Mouse (Mus musculus): ENCODE results near the gene Faap100.

The Faap100 gene

DNA sequence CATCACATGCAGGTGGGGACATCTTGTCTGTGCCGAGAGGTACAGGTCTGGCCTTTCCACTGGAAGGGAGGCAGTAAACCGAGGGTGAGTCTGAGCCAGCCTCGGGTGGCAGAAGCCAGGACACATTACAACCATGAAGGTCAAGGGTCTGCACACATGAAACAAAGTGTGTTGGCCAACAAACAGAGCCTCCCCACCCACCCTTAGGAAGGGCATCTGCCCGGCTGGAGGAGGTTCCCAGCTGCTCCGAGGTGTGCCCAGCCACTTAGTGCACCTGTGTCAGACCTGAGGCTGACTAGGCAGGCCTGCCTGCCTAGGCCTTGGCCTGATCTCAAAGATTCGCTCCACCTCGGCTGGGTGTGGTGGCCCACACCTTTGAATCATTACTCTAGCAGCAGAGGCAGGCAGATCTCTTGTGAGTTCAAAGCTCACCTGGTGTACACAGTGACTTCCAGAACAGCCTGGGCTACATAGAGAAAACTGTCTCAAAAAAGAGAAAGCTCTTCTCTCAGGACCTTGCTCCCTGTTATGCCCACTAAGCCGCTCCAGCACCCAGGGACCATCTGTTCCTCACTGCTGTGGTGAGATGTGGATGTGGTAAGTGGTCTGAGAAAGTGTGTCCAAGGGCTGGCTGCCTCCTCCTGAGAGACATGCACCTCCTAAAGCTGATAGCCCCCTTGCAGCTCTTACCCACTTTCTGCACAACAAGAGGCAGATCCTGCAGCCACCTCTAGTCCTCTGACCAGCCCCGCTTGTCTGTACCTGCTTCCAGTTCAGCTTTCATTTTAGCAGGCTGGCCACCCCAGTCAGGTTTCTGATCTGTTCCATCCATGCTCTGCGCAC lies 27.1 kb downstream of the Faap100 start:
- peak; percentile 15 to 69 for DNase-seq

DNA sequence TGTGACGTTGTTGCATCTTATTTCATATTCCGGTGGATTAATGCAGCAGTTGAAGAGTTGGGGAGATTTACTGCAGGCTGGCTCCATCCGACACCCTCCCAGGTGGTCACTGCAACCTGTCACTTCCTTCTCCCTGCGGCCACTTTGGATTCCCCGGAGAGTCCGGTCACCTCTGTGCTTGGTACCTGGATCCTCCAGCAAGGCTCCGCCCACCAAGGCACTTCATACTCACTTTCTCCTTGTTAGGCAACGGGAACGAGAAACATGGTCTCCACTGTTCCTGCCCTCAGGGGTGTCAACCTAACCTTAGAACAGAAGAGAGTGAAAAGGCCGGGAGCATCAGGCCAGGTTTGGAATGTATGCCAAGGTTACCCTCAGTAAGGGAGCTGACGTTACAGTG lies 27.9 kb downstream of the Faap100 start:
- peak; percentile 59 to 86 for DNase-seq

DNA sequence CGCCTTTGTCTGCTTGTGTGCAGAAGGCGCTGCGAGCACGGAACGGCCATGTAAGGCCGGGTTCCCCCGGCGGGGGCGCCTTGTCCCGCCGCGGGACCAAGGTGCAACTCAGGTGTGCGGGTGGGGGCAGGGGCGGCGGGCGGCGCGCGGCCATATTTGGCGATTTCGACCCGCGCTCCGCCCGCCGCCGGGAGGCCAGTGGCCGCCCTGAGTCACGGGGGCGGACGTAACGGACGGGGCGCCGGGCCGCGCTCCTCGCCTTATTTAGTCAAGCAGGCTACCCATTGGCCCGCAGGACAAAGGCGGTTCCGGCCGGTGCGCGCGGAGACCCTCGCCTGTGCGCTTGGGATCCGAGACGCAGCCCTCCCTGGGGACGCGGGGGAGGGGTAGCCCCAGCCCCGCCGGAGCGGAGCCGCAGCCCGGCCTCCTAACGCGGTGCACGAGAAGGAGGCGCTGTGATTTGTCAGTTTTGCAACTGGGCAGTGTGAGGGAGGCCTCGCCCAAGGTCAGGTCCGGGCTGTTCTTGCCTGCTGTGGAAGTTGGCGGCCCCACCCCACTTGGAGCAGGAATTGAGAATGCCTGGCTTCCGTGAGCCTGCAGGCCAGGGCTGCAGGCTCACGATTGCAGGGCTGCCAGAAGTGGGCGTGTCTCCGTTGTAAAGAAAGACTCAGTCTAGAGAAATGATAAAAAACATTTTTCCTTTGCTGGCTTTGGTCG lies 28.4 kb downstream of the Faap100 start:
- peak; percentile 91 to 98 for DNase-seq

DNA sequence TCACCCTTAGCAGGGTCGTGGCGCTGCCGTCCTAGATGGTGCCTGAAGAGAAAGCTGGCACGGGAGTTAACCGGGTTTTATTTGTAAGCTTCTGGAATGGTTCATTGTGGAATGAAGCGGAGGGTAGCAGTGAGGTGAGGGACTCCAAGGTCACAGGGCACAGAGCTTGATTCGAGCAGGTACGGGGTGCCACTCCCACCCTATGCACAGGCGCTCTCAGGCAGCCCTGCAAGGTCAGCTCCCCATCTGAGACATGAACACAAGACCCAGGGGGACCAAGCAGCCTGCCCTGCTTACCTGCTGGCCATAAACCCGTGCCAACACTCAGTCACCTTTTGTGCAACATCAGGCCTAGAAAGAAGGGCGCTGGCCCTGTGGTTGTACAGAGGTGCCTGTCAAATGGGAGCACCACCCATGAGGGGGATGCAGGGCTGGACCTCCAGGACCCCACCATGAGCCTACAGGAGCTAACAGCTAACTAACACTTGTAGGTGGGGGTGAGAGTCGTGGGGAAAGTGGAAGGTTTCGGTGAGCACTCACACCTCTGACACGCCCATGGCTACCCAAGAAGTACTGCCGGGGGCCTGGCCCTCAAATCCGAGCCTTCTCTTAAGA lies 29.1 kb downstream of the Faap100 start:
- DNase-seq: peak; percentile 59 to 86

DNA sequence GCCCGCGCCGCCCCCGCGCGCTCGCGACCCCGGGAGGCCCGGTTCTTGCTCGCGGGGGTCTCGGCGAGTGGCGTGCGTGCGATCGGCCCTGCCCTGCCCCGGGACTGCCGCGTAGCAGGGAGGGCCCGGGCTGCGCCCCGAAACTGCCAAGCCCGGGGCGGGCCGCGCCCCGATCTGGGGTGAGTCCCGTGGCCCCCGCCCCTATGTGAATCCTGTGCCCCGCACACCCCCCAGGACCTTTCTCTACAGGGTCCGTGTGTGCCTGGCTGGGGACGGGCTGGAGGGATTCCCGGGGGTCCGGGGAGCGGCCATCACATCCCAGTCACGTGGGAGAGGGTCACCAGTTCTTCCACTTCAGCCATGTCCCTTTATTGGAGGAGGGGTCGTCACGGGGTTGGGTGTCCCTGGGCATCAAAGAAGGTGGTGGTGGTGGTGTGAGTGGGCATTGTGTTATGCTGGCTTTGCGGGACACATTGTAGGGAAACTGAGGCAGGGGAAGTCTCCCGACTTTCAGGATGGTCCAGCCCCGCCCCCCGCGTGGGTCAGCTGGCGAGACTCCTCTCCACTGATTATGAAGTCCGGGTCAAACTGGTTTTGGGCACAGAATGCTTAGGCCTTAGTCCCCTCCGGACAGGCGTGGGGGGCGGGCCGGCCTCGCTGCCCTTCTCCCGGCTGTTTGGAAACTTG lies 29.7 kb downstream of the Faap100 start:
- DNase-seq: peak; percentile 73 to 89

DNA sequence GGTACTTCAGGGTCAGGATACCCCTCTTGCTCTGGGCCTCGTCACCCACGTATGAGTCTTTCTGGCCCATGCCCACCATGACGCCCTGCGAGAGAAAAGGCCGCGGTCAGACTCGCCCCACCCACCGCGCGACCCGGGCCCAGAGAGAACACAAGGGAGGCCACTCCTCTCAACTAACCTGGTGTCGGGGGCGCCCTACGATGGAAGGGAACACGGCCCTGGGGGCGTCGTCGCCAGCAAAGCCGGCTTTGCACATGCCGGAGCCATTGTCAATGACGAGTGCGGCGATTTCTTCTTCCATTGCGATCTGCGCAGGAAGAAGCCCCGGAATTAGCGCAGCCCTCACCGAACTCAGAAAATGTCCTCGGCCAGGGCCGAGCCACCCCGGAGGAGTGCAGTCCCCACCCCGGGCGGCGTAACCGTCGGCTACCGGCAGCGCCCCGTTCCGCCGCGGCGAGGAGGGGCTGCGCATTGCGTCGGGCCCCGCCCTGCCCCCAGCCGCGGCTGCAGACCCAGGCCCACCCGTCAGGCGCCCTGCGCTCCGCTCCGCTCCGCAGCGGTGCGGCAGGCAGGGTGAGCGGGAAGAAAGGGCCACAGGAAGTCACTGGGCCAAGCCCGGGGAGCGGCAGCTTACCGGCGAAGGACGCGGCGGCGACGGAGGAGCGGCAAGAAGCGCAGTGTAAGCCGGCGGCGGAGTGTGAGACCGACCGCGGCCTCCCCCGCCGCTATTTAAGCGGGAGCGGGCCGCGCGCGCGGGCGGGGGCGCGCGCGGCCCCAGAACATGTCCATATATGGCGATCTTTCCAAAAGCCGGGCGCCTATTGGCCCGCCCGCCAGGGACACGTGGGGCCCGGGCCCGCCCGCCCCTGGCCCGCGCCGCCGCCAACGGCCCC lies 30.5 kb downstream of the Faap100 start, which contains the start of gene Actg1:
TSS of gene Actg1 (minus strand) at position 752 of the 893 bp plus-strand sequence.
- peak; percentile 84 to 97 for DNase-seq

DNA sequence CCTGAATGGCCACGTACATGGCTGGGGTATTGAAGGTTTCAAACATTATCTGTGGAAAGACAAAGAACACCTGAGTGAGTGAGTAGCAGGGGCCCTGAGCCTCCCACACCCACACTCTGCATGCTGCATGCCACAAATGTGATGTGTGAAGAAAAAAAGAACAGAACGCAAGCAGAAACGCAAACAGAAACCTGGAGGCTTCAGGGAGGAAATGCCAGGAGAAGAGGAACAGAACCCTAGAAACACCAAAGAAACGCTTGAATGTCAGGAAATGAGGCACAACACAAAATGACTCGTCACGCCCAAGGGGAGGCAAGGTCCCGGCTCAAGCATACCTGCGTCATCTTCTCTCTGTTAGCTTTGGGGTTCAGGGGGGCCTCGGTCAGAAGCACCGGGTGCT lies 31.3 kb downstream of the Faap100 start:
- DNase-seq: peak; percentile 20 to 35

DNA sequence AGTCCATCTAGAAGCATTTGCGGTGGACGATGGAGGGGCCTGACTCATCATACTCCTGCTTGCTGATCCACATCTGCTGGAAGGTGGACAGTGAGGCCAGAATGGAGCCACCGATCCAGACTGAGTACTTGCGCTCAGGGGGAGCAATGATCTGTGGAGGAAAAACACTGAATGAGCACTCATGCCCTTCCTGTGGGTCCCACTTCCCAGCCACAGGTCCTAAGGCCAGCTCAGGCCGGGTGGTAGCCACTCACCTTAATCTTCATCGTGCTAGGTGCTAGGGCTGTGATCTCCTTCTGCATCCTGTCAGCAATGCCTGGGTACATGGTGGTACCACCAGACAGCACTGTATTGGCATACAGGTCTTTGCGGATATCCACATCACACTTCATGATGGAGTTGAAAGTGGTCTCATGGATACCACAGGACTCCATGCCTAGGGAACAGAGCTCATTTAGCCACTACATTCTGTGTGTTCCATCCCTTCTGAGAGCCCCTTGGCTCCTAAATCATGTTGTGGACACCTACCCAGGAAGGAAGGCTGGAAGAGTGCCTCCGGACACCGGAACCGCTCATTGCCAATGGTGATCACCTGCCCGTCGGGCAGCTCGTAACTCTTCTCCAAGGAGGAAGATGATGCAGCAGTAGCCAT lies 32.1 kb downstream of the Faap100 start:
- DNase-seq: peak in 1 of 2 experiments; percentile 37

DNA sequence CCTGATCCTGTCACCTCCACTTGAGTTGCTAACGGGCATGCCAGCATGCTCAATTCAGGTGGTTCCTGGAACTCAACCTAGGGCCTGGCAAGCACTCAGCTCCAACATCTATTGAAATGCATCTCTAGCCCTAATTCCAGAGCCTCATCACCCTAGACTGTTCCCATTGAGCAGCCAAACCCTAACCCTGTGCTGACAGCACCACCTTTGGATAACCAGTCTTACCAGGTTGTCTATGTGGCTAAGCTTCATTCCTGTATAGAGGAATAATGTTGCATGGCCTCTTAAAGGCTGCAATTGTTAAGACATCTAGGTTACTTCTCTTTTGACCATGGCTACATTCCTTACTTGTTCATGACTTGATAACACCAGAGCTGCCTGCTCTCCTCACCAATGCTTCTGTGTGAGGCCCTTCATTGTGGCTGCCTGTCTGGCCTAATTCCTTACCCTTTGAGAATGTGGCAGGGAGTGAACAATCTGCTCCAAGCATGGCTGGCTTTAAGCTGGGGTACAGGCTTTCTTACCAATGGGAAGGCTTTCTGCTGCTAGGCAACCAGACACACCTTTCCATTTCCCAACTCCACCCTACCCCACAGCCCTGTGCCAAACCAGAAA lies 33.4 kb downstream of the Faap100 start:
- peak in 1 of 2 experiments; percentile 51 for DNase-seq

DNA sequence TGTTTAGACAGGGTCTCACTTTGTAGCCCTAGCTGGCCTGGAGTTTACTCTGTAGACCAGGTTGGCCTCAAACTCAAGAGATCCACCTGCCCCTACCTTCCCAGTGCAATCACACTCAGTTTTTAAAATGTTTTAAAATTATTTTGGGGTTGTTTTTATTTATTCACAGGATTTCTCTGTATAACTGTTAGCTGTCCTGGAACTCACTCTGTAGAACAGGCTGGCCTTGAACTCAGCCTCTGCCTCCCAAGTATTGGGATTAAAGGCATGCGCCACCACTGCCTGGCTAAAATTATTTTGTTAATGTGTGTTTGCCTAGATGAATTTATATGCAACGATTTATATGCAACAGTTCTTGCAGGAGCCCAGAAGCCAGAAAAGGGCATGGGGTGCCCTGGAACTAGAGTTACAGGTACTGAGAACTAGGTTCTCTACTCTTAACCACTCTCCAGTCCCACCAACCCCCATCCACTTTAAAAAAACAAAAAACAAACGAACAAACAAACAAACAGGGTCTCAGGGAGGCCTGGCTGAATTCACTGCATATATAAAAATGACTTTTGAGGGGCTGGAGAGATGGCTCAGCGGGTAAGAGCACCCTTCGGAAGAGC lies 34.1 kb downstream of the Faap100 start:
- peak in 1 of 2 experiments; percentile 38 for DNase-seq

DNA sequence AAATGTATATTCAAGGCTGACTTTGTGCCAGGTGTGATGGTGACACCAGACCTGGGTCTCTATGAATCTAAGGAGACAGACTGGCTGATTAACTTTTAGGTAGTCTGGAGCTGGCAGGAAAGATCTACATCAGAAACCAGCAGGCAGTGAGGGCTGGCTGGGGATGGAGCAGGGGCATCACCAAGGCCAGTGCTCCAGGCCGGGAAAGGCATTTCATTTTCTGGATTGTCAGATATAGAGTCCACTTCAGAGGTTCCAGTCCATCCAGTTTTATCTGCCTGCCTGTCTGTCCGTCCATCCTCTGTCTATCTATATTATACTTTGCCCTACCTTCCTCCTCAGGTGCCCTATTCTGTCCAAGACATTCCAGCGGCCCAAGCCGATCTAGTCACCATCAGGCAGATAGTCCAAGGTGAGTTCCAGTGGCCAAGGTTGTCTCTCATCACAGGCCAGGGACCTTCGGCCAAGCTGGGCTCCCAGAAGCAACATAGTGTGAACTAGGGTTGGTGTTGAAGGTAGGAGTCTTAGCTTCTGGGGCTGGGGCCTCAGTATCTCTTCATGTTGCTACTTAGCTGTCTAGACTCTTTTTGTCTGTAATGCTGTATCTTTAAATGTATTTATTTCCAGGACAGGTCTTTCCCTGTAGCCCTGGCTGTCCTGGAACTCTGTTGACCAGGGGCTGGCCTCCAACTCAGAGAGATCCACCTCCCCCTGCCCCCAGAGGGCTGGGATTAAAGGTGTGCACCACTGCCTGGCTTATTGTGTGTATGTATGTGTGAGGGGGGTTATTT lies 34.9 kb downstream of the Faap100 start:
- peak in 1 of 2 experiments; percentile 45 for DNase-seq

DNA sequence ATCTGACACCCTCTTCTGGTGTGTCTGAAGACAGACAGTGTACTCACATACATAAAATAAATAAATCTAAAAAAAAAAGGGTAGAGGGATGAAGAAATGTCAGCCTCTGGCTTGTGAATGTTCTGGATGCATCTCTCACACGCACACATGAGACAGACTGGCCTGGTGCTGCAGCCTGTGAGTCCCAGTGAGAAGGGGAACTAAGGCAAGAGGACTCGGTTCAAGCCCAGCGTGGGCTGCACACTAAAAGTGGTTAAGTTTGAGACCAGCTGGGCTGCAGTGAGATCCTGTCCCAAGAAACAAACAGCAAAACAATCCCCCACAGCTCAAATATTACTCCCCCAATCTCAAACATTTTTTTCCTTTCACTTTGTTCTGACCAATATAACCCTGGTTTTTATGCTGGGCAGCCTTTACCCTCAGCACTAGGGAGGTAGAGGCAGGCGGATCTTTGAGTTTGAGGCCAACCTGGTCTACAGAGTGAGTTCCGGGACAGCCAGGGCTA lies 35.9 kb downstream of the Faap100 start:
- DNase-seq: peak in 1 of 2 experiments; percentile 20

DNA sequence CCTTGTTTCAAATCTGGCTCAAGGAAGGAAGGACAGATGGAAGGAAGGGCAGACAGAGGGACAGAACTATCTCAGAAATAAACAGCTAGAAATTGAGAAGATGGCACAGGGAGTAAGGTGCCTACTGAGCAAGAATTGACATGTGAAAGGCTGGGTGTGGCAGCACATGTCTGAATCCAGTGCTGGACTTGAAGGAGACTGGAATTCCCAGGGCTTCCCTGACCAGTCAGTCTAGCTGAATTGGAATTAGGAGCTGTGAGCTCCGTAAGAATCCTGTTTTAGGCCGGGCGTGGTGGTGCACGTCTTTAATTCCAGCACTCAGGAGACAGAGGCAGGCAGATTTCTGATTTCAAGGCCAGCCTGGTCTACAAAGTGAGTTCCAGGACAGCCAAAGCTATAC lies 36.9 kb downstream of the Faap100 start:
- DNase-seq: peak in 1 of 2 experiments; percentile 26

DNA sequence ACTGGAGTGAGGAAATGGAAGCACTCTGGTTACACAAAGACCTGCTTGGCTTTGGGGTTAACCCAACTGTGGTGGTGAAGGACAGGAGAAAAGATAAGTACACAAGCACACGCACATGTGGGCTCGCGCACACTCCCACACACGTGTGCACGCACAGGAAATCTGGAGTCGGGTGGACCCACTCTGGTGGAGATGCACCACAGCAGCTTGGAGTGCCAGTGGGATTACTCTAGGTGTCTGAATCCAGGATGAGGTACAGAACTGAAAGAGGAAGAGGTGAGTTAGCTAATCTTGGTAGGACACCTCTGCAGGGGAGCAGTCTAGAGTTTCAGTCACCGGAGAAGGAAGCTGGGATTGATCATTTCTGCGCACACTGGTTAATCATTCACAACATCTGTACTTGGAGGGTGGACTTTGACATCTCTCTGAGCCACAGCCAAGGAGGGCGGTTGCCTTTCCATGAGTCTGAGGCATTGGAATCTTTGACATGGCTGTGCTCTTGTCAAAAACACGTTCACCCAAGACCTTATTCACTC lies 38.5 kb downstream of the Faap100 start:
- peak; percentile 77 to 90 for DNase-seq

DNA sequence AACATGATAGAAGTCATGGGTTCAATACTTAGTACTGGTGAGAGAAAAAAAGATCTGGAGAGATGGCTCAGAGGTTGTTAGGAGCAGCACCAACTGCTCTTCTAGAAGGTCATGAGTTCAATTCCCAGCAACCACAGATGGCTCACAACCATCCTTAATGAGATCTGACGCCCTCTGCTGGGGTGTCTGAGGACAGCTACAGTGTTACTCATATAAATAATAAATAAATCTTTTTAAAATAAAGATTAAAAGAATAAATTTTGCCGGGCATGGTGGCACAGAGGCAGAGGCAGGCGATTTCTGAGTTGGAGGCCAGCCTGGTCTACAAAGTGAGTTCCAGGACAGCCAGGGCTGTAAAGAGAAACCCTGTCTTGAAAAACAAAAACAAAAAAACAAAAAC lies 39.8 kb downstream of the Faap100 start:
- peak in 1 of 2 experiments; percentile 5 for DNase-seq

DNA sequence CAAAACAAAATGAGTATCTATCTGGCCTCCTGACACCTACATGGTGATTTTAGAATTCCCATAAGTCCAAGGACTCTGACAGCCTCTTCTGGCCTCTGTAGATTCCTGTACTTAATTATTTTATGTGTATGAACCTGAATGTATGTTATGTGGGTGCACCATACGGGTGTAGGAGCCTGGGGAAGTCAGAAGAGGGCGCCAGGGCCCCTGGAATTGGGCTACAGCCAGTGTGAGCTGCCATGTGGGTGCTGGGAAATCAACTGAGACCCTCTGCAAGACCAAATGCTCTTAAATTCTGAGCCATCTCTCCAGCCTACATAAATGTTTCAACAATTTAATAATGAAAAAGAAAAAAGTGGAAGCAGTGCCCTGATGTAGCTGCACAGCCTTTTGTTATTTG lies 41.1 kb downstream of the Faap100 start:
- DNase-seq: peak in 1 of 2 experiments; percentile 29

DNA sequence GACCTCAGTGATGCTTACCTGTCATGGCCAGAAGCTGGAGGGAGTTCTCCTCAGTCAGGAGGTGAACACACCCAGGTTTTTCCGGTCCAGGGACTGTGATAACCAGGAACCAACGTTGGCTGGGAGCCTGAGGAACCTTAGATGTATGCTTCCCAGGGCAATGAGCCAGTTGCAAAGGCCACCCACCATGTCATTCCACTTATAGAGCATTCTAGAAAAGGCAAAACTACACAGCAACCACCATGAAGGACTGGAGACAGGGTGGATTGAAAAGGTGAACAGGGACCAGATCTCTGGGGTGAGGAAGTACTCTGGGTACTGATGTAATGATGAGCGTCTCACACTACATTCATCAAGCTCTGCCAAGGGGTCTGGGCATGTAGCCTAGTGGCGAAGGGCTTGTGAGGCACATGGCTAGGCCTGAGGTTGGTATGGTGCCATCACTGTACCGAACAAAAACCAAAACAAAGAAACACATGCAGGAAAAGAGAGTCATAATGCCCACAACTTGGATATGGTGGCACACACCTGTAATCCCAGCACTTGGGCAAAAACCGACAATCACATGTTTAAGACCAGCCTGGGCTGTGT lies 43.0 kb downstream of the Faap100 start:
- peak in 1 of 2 experiments; percentile 27 for DNase-seq

DNA sequence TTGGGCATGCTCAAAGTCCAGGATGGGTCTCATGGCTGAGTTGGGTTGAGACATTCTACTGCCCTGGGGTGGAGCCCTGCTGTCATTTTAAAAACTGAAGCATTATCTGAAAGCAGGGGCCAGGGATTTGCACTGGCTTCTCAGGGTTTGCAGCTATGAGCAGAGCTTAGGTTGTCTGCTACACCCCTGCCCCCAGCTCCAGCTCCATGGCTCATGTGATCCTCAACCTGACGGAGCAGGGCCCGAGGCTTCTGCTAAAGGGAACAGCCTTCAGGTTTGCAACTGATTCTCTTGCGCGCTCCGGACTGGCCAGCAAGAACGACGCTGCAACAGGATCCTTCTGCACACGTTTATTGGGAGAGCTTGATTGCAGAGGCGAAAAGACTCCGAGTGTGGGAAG lies 58.4 kb downstream of the Faap100 start:
- peak in 1 of 2 experiments; percentile 27 for DNase-seq
